Mouse (Mus musculus) intestine, embryonic 16.5 days (tissue): ENCODE data around the gene Itgb3bp. TPM values are rescaled to one million over a fixed set of nuclear protein-coding genes. Genes with fewer than 3 reads are reported as not detected.

ENCODE experiments used
- ATAC-seq: fragments of 200-750 bp; cut with Nextera tagmentation; 2 replicates; pipeline ENCODE4 v1.8.0; 2017; ENCODE audit warnings: moderate TSS enrichment, moderate library complexity
- H3K27ac ChIP-seq: fragments of 300-500 bp; sonication (generic); 2 replicates; pipeline ENCODE4 v1.5.1; 2014; ENCODE audit warnings: mild to moderate bottlenecking, low read length
- H3K27me3 ChIP-seq: fragments of 300-500 bp; sonication (generic); replicated peaks from 2 replicates; pipeline ENCODE4 v1.6.1; 2014; ENCODE audit warnings: low read length, control low read depth, mixed read lengths; ENCODE audit not compliant: control insufficient read depth, insufficient read depth
- H3K36me3 ChIP-seq: fragments of 300-500 bp; sonication (generic); 2 replicates; pipeline ENCODE4 v1.6.1; 2014; ENCODE audit warnings: low read length, control low read depth; ENCODE audit not compliant: control insufficient read depth, insufficient read depth
- H3K4me1 ChIP-seq: fragments of 300-500 bp; sonication (generic); 2 replicates; pipeline ENCODE4 v1.6.1; 2014; ENCODE audit warnings: low read length, control low read depth, mixed read lengths; ENCODE audit not compliant: control insufficient read depth, insufficient read depth
- H3K4me2 ChIP-seq: fragments of 300-500 bp; sonication (generic); 2 replicates; pipeline ENCODE4 v1.6.1; 2014; ENCODE audit warnings: low read depth, low read length, control low read depth
- H3K4me3 ChIP-seq: fragments of 300-500 bp; sonication (generic); 2 replicates; pipeline ENCODE4 v1.5.1; 2014; ENCODE audit warnings: mild to moderate bottlenecking, low read length
- H3K9ac ChIP-seq: fragments of 300-500 bp; sonication (generic); 2 replicates; pipeline ENCODE4 v1.6.1; 2014; ENCODE audit warnings: low read depth, low read length
- H3K9me3 ChIP-seq: fragments of 300-500 bp; sonication (generic); 2 replicates; pipeline ENCODE4 v1.6.1; 2016; ENCODE audit warnings: low read length, control low read depth; ENCODE audit not compliant: control insufficient read depth
- WGBS: fragments of 180-500 bp; shearing (Covaris S2); extraction: QIAGEN DNeasy Blood & Tissue Kit; methylation state at CpG from one replicate; pipeline ENCODE4 v1.1.7; 2014; 5-methylcytosine and 5-hydroxymethylcytosine counted together
- polyA plus RNA-seq: library from polyadenylated mRNA; unstranded; fragments of >200 nt; fragmentation: Nextera tagmentation; extraction: Ambion mirVana; gene quantifications from 2 replicates; pipeline ENCODE4 v1.2.1, GENCODE M21; 2015

The Itgb3bp gene
- polyA plus RNA-seq, 1 experiment from 2014 or later, result 30.5 TPM

GRCm38 (mm10) chr4:99928521-99928920, 1.1 kb downstream of the Itgb3bp start:
- H3K4me3 ChIP-seq, result no peak overlapping the region
- H3K4me2 ChIP-seq, result peak overlapping the region; percentile 67; the same call in 1 of the 2 replicates
- H3K36me3 ChIP-seq, result 0 out of 2 replicates have a peak, but pooled peaks cover 3% of the 10 kb centered on the region
- ATAC-seq, result no peak
- no peaks in the 10 kb centered on the region for H3K9me3 ChIP-seq
- no peak overlapping the region for H3K9ac ChIP-seq
- WGBS, result 54% methylated on average over 6 of the region's 6 CpGs
- H3K27ac ChIP-seq, result peak overlapping the region; percentile 99; the same call in 1 of the 2 replicates
- no peaks in the 10 kb centered on the region for H3K27me3 ChIP-seq
- H3K4me1 ChIP-seq, result peaks cover 7% of the 10 kb centered on the region; the same call in 1 of the 2 replicates

GRCm38 (mm10) chr4:99926380-99926779, 3.2 kb downstream of the Itgb3bp start:
- Histone ChIP-seq H3K9ac (no peak overlapping the region), H3K4me3 (no peak overlapping the region), H3K9me3 (no peaks in the 10 kb centered on the region), H3K36me3 (no peaks in the 10 kb centered on the region), H3K27ac (no peak overlapping the region), H3K4me2 (no peak overlapping the region), H3K4me1 (0 out of 2 replicates have a peak, but pooled peaks cover 4% of the 10 kb centered on the region), H3K27me3 (no peaks in the 10 kb centered on the region)
- no peak for ATAC-seq
- 89% methylated on average over 4 of the region's 4 CpGs for WGBS

- H3K4me2 ChIP-seq, result no peak overlapping the region
- no peaks in the 10 kb centered on the region for H3K4me1 ChIP-seq
- WGBS, result 70% methylated on average over 4 of the region's 4 CpGs
- no peaks in the 10 kb centered on the region for H3K36me3 ChIP-seq
- H3K9ac ChIP-seq, result no peak overlapping the region
- H3K9me3 ChIP-seq, result no peaks in the 10 kb centered on the region
- H3K4me3 ChIP-seq, result no peak overlapping the region
- no peak overlapping the region for H3K27ac ChIP-seq
- ATAC-seq, result no peak
- no peaks in the 10 kb centered on the region for H3K27me3 ChIP-seq
Observed at GRCm38 (mm10) chr4:99913894-99914451, 15.6 kb downstream of the Itgb3bp start.

- Histone ChIP-seq H3K9me3 (no peaks in the 10 kb centered on the region), H3K4me2 (no peak overlapping the region), H3K36me3 (no peaks in the 10 kb centered on the region), H3K4me1 (no peaks in the 10 kb centered on the region), H3K27ac (no peak overlapping the region), H3K4me3 (no peak overlapping the region), H3K9ac (no peak overlapping the region), H3K27me3 (no peaks in the 10 kb centered on the region)
- ATAC-seq, result no peak
Observed at GRCm38 (mm10) chr4:99882405-99882804, 47.2 kb downstream of the Itgb3bp start.

- H3K27me3 ChIP-seq, result no peaks in the 10 kb centered on the region
- H3K4me2 ChIP-seq, result no peak overlapping the region
- H3K36me3 ChIP-seq, result no peaks in the 10 kb centered on the region
- no peak for ATAC-seq
- no peak overlapping the region for H3K27ac ChIP-seq
- H3K9ac ChIP-seq, result no peak overlapping the region
- H3K4me1 ChIP-seq, result no peaks in the 10 kb centered on the region
- H3K9me3 ChIP-seq, result no peaks in the 10 kb centered on the region
- no peak overlapping the region for H3K4me3 ChIP-seq
Observed at GRCm38 (mm10) chr4:99881882-99882281, 47.7 kb downstream of the Itgb3bp start.

- under 1% methylated on average over 48 of the region's 48 CpGs for WGBS
Observed at GRCm38 (mm10) chr4:99829094-99830073, 100.2 kb downstream of the Itgb3bp start, which contains the start of gene Efcab7. Gene Efcab7 (plus strand): TSS chr4:99829198.

GRCm38 (mm10) chr4:99828739-99829093, 100.9 kb downstream of the Itgb3bp start:
- Histone ChIP-seq H3K9ac (peak overlapping the region; percentile 91), H3K36me3 (no peaks in the 10 kb centered on the region)

More at GRCm38 (mm10) chr4:99829094-99830073, 100.2 kb downstream of the Itgb3bp start, which contains the start of gene Efcab7:
- peak within 1 kb of the TSS; percentile 66 for H3K4me2 ChIP-seq
- no peaks in the 10 kb centered on the region for H3K27me3 ChIP-seq
- peak within 1 kb of the TSS; percentile 87 for H3K27ac ChIP-seq
- peak; percentile 94 for ATAC-seq
- peak within 1 kb of the TSS; percentile 91 for H3K9ac ChIP-seq
- H3K4me3 ChIP-seq, result peak within 1 kb of the TSS; percentile 83
- H3K36me3 ChIP-seq, result no peaks in the 10 kb centered on the region
- H3K9me3 ChIP-seq, result no peaks in the 10 kb centered on the region
- H3K4me1 ChIP-seq, result peaks cover 5% of the 10 kb centered on the region; the same call in 1 of the 2 replicates

GRCm38 (mm10) chr4:99828337-99828736, 101.3 kb downstream of the Itgb3bp start:
- H3K4me1 ChIP-seq, result peaks cover 5% of the 10 kb centered on the region; the same call in 1 of the 2 replicates
- H3K36me3 ChIP-seq, result no peaks in the 10 kb centered on the region
- no peaks in the 10 kb centered on the region for H3K9me3 ChIP-seq
- no peak overlapping the region for H3K27ac ChIP-seq
- H3K27me3 ChIP-seq, result no peaks in the 10 kb centered on the region
- H3K9ac ChIP-seq, result no peak overlapping the region
- no peak for ATAC-seq
- no peak overlapping the region; the same call in 1 of the 2 replicates for H3K4me3 ChIP-seq
- H3K4me2 ChIP-seq, result peak overlapping the region; percentile 38; the same call in 1 of the 2 replicates
- 52% methylated on average over 4 of the region's 4 CpGs for WGBS

More at GRCm38 (mm10) chr4:99828739-99829093, 100.9 kb downstream of the Itgb3bp start:
- peak; percentile 50 for ATAC-seq
- no peaks in the 10 kb centered on the region for H3K9me3 ChIP-seq
- peak overlapping the region; percentile 87; the same call in 1 of the 2 replicates for H3K27ac ChIP-seq
- H3K27me3 ChIP-seq, result no peaks in the 10 kb centered on the region
- peak overlapping the region; percentile 66 for H3K4me2 ChIP-seq
- H3K4me3 ChIP-seq, result peak overlapping the region; percentile 83
- H3K4me1 ChIP-seq, result peaks cover 5% of the 10 kb centered on the region; the same call in 1 of the 2 replicates
- WGBS, result under 1% methylated on average over 7 of the region's 7 CpGs
